Mouse (Mus musculus): ENCODE data around the gene Zfp992.
"Not testable (repeated sequence)": the region's sequence is repeated elsewhere in the genome, so short reads cannot be mapped to it uniquely, and the experiment has no call there.

Zfp992 gene

DNA sequence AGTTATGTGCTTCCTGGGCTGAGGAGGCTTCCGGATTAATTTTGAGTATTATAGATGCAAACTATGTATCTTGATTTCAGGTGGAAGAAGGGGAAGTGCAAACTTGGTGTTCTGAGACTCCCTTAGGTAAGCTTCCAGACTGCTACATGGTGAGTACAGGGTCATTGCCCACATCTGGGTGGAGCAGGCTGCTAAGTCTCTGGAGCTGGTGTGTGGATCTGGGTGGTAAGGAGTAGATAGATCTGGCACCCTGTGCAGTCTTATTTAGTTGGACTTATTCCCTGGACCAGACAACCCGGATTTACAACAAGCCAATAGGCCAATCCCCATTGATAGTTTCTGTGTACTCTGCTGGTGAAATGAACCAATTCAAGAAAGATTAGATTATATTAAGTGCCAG, at the start of gene Zfp992:
Gene Zfp992, plus strand, starts transcription at position 74 of the 400 bp plus-strand sequence.
- DNase-seq (ENCODE audit: low read depth) = not testable (repeated sequence)

DNA sequence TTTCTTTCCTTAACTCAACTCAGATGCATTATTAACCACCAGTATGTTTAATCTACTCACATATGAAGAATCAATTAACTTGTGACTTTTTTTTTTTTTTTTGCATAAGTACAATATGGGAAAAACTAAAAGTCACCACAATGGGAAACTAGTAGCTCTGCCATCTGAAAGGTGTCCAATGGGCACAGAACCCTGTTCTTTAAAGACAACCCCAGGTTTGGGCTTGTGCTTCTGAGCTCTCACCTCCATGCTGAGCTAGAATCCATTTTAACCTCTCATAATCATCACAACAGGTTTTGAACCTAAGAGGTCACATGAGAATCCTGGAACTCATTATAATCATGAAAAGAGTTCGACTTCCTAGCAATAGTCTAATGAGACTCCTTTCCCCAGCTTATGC, 19.4 kb upstream of the Zfp992 start:
- DNase-seq (ENCODE audit: low read depth) = not testable (repeated sequence)

DNA sequence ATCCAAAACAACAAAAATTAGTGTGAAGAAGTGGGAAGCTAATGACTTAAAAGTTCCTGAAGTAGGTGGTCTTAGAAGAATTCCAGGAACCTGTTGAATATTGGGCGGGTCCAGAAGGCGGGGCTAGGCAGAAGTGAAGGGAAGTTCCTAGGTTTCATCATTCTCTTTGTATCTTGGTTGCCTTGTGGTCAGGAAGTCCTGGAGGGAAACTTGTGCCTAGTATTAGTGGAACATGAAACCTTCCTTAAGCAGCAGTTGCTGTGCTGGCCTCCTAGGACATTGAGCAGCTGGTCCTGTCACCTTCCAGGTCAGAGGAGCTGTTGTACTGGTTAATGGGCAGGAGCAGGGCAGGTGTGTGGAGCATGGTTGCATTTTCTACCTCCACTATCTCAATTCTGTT, 17.9 kb upstream of the Zfp992 start:
- DNase-seq (ENCODE audit: low read depth) = not testable (repeated sequence)

DNA sequence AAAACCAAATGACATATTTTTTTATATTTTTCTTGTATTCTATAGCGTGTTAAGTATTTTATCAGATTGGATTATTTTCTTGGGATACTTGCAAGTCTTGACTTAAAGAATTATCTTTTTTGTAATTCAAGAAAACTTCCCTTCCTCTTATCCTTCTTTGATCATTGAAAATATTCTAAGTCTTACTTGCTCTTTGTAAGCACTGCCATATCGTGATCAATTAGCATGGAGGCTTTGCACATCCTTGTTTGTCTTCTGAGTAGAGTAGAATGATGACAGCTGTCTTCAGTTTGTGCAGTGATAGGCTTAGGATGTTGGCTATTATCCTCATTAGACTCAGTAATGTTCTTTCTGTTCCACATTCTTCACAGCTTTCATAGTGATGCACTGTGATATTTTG, 13.3 kb upstream of the Zfp992 start:
- not testable (repeated sequence) for DNase-seq (ENCODE audit: low read depth)

DNA sequence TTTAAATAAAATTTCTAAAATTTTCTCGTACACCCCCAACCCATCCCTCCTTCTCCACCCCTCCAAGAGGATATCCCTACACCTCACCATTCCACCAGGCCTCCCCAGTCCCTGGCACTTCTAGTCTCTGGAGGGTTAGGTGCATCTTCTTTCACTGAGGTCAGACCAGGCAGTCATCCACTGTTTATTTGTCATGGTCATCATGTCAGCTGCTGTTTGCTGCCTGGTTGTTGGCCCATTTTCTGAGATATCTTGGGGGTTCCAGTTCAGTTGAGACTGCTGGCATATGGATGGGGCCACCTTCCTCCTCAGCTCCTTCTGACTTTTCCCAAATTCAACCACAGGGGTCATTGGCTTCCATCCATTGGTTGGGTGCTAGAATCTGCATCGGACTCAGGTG, 11.6 kb upstream of the Zfp992 start:
- DNase-seq (ENCODE audit: low read depth) = not testable (repeated sequence)

DNA sequence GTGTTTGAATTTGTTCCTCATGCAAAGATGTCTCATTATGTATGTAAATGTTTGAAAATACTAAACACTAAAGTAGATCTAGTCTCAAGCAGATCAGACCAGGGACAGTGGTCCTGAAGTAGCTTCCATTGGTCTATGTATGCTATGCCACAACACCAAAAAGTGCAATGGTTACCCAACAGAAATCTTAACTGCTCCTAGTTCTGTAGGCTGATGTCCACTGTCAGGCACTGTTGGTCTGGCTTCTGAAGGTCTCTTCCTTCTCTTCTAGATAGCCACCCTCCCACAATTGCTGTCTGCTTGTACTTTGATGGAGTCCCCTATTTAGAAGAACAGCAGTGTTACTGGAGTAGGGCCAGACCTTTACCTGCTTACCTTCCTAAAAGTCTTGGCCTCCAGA, 4.5 kb upstream of the Zfp992 start:
- not testable (repeated sequence) for DNase-seq (ENCODE audit: low read depth)

DNA sequence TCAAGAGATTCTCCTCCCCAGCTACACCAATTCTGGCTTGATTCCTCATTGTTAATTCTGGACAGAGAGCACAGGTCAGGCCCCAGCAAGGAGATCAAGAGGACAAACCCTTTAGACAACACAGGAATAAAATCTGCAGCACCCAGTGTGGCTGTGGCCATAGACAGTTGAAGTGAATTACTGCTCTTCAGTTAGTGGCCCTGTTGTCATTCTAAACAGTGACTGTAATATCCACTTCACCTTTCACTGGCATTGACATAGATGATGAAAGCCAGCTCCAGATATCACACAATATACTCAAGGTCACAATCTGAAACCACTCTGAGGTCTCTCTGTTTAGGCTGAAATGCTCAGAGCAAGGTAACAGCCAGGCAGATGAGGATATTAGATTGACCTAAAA, 3.7 kb upstream of the Zfp992 start:
- not testable (repeated sequence) for DNase-seq (ENCODE audit: low read depth)

DNA sequence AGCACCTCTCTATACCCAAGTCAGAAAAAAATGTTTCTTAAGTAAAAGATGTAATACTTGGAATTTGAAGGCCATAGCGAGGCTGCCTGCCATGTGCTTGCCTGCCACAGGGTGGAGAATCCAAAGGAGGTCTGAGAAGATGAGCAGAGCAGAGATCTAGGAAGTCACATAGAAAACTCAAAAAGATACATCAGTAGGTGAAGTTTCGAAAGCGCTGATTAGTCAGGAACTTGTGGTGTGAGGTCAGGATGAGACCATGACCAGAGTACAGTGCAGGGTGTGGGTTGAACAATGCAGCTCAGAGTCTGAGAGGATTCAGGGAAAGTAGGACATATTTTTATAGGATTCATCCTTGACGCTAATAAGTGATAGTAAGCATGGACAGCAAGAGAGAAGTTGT, 2.7 kb upstream of the Zfp992 start:
- not testable (repeated sequence) for DNase-seq (ENCODE audit: low read depth)

DNA sequence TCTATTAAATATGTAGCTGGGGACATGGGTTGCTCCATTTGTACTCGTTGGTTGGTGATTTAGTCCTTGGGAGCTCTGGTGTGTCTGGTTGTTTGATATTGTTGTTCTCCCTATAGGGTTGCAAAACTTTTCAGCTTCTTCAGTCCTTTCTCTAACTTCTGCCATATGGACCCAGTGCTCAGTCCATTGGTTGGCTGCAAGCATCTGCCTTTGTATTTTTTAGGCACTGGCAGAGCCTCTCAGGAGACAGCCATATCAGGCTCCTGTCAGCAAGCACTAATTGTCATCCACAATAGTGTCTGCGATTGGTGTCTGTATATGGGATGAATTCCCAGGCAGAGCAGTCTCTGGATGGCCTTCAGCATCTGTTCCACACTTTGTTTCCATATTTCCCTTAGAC, 1.8 kb upstream of the Zfp992 start:
- not testable (repeated sequence) for DNase-seq (ENCODE audit: low read depth)

DNA sequence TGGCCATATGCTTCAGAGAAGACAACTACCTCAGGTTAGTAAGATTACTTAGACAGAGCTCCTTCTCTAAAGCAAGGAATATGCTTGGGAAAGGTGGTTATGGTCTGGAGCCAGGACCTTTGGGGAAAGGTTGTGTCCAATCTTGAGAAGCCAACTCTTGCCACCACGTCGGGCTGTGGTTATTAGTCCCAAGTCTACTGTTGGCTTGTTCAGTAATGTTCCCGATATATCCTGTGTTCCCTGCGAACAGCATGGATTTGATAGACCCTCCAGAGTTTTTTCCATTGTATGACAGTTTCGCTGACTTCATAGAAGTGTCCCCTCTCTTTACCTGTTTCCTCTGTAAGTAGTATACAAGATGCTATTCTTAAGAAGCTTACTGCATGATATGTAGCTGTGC, 888 bp downstream of the Zfp992 start:
- DNase-seq (ENCODE audit: low read depth) = not testable (repeated sequence)

DNA sequence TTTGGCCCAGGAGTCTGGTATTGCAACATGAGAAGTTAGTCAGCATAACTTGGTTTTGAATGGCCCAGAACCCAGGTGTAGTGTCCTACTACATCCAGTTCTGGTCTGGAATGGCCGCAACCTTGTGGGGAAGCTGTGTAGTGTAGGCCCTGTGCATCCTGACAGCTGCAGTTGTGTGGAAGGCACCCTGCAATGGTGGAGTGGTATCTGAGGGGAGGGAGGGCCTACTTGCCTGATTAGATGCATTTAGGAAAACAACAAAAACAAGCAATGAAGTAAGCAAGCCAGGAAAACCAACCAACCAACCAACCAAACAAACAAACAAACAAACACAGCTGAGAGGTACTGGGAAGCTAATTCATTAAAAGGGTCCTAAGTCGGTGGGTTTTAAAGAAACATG, 3.8 kb downstream of the Zfp992 start:
- DNase-seq (ENCODE audit: low read depth) = not testable (repeated sequence)

DNA sequence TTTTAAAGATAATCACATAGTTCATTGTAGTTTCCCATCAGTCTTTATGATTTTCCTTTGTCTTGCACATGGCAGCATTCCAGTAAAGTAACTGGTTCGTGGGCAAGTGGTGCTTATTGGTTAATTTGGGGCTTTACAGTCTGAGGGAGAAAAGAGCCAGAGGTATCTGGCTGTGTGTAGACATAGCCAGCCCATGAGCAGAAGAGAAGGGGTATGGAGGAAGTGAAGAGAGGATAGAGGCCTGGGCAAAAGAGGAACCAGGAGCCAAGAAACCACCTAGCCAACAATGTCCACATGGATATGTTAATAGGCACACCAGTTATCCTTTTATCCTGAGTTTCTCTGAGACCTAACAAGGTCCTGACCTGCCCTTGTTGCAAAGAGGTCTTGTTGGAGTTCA, 5.3 kb downstream of the Zfp992 start:
- DNase-seq (ENCODE audit: low read depth) = not testable (repeated sequence)

DNA sequence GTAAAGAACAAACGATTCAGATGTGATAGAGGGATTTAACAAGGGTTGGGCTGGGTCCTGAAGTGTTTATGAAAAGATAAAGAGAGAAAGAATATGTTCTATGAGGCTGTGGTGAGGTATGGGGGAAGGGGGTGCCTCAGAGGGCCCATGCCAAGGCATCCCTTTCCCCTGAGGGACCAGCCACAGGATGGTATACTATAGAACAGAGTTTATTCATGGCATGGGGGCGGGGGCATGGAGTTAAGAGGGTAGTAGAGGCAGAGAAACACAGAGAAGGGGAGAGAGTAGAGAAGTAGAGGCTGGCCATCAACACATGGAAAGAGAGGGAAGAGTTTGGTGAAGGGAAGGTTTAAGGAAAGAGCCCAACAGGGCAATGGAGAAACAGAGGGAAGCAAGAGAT, 6.1 kb downstream of the Zfp992 start:
- DNase-seq (ENCODE audit: low read depth) = no peak

DNA sequence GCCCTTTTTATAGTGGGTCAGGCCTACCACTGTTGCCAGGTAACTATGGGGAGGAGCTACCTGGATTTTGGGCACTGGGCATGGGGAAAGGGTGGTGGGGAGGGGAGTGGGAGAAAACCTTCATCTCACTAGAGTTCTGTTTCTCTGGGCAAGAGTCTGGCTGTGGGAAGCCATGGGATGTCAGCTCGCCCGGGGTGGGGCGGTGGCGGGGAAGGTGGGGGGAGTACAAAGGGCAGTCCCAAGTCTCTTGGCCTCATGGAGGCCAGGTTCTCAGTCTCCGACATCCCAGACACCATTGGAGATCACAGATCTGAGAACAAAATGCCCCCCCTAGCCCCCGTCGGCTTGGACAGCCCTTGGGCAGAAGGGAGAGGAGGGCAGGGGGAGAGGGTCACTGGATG, 6.5 kb downstream of the Zfp992 start:
- DNase-seq (ENCODE audit: low read depth) = no peak

DNA sequence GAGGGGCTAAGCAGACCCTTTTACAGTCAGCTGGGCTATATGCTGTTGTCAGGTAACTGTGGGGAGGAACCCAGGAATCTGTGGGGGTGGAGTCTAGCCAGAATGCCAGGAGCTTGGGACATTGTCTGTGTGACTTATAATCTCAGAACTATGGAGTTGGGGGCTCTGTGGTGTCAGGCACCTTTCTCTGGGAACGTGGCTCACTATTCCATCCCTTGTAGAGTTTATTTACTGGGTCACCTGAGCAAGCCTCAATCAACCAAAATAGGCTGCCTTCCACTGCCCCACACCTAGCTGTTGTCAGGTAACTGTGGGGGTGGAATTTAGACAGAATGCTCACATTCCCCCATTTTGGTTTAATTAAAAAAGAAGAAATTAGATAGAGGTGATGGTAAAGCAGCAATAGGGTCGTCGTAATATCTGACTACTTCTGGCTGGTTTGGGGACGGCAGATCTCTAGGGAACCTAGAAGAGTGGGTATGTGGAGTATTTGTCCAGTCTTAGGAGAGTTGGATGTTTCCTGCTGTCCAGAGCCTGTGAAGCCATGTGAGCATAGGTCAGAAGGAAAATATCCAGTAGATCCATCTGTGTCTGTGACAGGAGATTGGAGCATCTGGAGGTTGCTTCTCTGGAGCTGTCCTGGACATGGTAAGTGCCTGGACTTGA, 7.4 kb downstream of the Zfp992 start:
- no peak for DNase-seq (ENCODE audit: low read depth)

DNA sequence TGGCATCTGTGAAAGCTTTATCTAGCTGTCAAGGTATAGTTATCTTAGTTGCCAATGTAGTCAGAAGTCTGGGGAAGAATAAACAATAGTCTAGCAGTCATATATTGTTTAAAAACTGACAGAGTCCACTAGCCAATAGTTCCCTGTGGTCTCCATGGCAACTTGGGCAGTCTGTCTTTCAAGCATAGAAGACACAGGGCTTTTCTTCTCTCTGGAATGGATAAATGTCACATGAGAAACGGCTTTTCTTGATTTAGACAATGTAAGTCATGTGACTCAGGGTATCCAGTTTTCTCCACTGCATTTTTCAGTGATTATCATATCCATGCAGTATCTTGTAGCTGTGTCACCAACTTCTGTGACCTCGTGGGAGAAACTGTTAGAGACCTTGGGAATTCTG, 8.3 kb downstream of the Zfp992 start:
- no peak for DNase-seq (ENCODE audit: low read depth)

DNA sequence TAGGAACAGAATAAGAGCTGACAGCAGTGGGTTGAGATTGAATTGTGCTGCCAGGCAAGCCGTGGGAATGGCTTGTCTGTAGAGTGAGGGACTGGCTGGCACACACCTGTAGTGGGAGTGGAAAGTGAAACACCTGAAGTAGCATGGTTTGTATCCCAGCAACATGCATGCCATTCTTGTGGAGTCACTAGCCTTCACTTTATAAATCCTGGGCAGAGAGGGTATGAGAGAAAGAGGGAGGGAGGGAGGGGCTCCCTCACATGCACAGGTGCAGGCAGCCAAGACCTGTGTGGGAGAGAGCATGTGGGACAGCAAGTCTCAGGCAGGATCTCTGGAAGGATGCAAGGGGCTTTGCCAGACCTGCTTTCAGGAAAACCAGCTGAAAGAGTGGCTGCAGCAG, 8.9 kb downstream of the Zfp992 start:
- no peak for DNase-seq (ENCODE audit: low read depth)

DNA sequence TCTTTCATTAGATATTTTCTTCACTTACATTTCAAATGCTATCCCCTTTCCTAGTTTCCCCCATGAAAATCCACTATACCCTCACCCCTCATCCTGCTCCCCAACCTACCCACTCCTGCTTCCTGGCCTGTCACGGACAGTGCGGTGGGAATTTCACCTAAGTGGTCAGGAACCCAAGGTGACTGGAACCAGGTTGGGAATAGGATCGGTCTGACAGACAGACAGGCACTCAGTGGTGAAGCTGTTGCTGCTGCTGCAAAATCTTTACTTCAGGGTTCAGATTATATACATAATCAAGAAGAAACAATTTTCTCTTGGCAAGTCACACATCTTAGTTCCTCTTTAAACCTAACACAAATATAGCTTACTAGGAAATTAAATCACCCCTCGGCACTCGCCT, 11.0 kb downstream of the Zfp992 start:
- DNase-seq (ENCODE audit: low read depth) = not testable (repeated sequence)

DNA sequence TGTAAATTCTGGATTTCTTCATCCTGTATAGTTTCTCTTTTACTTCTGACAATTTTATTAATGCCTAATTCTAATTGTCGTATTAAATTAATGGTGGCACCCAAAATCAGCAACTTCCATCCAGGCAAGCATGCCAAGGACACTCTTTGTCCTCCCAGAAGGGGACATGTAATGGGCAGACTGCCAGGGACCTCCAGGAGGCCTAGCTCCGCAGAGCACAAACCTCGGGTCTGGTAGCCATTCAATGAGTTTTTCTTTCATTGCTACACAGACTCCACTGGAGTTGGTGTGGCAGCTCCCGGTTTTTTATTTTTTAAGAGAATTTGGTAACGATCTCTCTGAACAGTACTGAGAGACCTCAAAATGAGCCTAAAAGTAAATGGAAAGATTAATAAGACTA, 11.9 kb downstream of the Zfp992 start:
- not testable (repeated sequence) for DNase-seq (ENCODE audit: low read depth)

DNA sequence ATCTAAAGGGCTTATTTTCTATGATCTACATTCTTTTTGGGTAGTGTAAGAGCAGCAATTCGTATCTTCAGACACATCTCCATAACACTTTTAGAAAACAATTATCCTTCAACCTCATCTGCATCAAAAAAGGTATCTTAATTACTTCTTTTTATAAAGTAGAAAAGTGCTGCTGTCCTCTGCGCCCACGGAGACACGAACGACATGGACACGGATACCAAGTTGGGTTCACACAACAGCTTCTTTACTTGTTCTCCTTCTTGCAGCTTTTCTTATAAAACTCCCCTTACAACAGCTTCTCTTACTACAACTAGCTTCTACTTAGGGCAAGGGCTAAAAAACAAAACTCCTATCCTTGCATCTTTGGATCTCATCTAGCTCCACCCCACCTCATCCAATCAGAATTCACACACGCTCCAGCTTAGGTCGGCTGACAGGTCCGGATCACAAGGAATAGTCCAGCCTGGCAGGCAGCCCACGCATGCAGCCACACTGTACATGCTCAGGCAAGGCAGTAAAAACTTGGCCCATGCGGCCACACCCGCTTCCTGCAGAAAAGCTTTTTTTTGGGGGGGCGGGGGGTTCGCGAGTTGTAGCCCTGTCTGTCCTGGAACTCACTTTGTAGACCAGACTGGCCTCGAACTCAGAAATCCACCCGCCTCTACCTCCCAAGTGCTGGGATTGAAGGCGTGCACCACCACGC, 15.0 kb downstream of the Zfp992 start:
- DNase-seq (ENCODE audit: low read depth) = not testable (repeated sequence)

DNA sequence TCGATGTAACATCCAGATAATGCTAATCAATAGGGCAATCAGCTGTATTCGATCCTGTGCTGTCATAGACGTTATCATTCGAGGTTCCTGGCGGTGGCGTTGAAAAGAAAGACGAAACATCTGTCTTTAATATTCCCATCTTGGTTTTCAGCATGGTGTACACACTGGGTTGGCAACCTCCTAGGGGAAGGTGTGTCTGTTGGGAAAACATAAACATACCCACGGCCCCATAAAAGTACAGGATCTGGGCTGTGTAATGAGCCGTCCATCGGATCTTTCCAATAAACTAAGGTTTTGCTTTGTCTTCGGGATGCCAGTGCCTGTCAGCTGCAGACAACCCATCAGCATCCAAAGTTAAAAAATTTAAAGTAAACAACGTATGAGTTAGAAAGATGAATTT, 21.2 kb downstream of the Zfp992 start:
- DNase-seq (ENCODE audit: low read depth) = not testable (repeated sequence)

DNA sequence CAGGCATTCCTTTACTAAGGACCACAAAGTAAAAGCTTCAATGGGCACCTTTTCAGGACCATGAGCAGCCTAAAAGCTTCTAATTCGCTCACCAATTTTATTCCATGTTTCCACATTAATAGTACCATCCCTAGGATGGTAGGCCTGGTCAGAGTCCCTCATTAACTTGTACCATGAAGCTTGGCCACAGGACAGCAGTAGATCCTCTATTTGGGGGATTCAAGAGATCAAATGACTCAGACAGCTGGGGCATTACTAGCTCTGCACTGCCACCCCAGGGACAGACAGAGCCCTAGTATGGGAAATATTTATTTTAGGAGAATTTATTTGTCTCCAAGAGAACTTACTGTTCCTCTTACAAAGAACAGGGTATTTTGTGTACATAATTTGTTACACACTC, 25.4 kb downstream of the Zfp992 start:
- not testable (repeated sequence) for DNase-seq (ENCODE audit: low read depth)

Measured in c-Kit-positive CD71-positive TER-119-negative erythroid progenitor cells, embryonic 14.5 days (primary cell).